Mouse (Mus musculus): ENCODE results near the gene Syt12. TPM values are rescaled to one million over a fixed set of nuclear protein-coding genes. Genes with fewer than 3 reads are reported as not detected.
"Not testable (repeated sequence)": the region's sequence is repeated elsewhere in the genome, so short reads cannot be mapped to it uniquely, and the experiment has no call there.

Syt12 gene
- polyA plus RNA-seq, 1 experiment: not detected

DNA sequence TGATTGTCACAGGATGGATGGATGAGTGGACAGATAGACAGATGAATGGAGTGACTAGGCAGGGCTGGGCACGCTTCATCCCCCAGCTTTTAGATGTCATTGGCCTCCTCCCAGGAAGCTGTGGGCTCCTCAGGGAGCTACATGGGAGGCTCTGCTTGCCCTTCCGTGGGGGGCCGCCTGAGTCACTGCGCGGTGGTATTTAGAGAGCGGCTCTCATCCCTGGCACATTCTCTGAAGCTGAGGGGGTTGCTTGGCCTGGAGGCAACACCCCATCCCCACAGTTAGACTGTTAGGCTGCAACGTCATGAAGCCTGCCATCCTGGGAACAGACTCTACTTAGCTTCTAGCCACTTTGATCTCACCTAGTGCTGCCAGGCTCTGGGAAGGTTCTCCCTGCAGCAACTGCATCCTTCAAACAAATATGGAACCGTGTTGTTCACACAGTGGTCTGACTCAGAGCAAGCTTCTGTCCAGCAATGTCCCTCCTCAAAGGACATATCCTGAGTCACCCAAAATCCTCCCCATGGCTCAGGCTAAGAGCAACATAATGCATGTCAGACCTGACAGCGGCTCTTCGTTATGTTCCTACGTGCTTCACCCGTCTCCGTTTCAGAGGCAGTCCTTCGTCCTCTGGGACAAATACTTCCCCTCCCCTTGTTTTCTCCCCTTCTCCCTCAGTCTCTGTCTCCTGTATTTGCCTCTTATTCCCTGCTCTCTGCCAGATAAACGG is 22.0 kb downstream of the Syt12 start:
- no peak for TF ChIP-seq POLR2A (IDR thresholded peaks at IDR 0.05; ENCODE audit: insufficient read depth, low read length)
- no peak for TF ChIP-seq EP300 (IDR thresholded peaks at IDR 0.05; ENCODE audit: insufficient read depth, low read depth, low read length)
- TF ChIP-seq CTCF (IDR thresholded peaks at IDR 0.05; ENCODE audit: low read depth, low read length): no peak
- no peak overlapping the region for H3K4me3 ChIP-seq (ENCODE audit: low read depth, low read length)
- no peak overlapping the region for H3K9ac ChIP-seq (ENCODE audit: low read depth, poor library complexity, severe bottlenecking)
- H3K4me1 ChIP-seq (ENCODE audit: control insufficient read depth, insufficient read depth, low read length): no peaks in the 10 kb centered on the region
- no peaks in the 10 kb centered on the region for H3K36me3 ChIP-seq (ENCODE audit: control insufficient read depth, insufficient read depth, low read length, poor library complexity, severe bottlenecking)
- H3K9me3 ChIP-seq (replicated peaks; ENCODE audit: control insufficient read depth, insufficient read depth, low read length, poor library complexity, severe bottlenecking): no peaks in the 10 kb centered on the region
- H3K27me3 ChIP-seq (ENCODE audit: control insufficient read depth, insufficient read depth, low read length, poor library complexity, severe bottlenecking): no peaks in the 10 kb centered on the region
- H3K27ac ChIP-seq (ENCODE audit: insufficient read depth, low read length): no peak overlapping the region

DNA sequence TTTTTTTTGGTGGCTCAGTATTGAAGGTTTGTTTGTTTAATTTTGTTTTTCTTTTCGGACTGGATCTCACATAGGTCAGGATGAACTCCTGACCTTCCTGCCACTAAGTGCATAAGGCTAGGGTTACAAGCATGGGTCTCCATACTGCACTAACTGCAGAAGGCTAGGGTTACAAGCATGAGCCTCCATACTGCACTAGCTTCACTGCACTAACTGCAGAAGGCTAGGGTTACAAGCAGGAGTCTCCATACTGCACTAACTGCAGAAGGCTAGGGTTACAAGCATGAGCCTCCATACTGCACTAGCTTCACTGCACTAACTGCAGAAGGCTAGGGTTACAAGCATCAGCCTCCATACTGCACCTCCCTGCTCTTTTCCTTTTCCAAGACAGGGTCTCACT is 23.2 kb downstream of the Syt12 start:
- H3K4me3 ChIP-seq (ENCODE audit: low read depth, low read length); H3K4me1 ChIP-seq (ENCODE audit: control insufficient read depth, insufficient read depth, low read length); H3K9me3 ChIP-seq (replicated peaks; ENCODE audit: control insufficient read depth, insufficient read depth, low read length, poor library complexity, severe bottlenecking); H3K9ac ChIP-seq (ENCODE audit: low read depth, poor library complexity, severe bottlenecking); H3K36me3 ChIP-seq (ENCODE audit: control insufficient read depth, insufficient read depth, low read length, poor library complexity, severe bottlenecking); H3K27me3 ChIP-seq (ENCODE audit: control insufficient read depth, insufficient read depth, low read length, poor library complexity, severe bottlenecking); H3K27ac ChIP-seq (ENCODE audit: insufficient read depth, low read length): not testable (repeated sequence)

DNA sequence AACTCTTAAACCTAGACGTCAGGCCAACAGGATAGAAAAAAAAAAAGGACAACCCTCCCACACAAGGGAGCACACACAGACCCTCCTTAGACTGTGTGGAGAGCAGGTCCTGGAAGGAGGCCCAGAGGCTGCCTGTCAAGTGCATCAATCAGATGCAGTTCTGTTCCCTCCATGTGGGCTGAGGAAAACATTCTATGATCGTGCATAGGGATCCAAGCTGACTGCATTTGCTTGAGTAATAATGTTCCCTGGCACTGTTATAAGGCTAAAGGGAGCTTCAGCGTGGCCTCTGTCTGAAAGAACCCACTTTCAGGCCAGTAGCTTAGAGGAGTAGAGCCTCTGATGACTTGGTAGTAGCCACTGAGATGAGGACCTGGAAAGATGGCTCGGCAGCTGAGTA is 24.7 kb downstream of the Syt12 start:
- Histone ChIP-seq H3K4me3 (ENCODE audit: low read depth, low read length) (no peak overlapping the region), H3K9me3 (replicated peaks; ENCODE audit: control insufficient read depth, insufficient read depth, low read length, poor library complexity, severe bottlenecking) (no peaks in the 10 kb centered on the region), H3K27ac (ENCODE audit: insufficient read depth, low read length) (no peak overlapping the region), H3K27me3 (ENCODE audit: control insufficient read depth, insufficient read depth, low read length, poor library complexity, severe bottlenecking) (no peaks in the 10 kb centered on the region), H3K9ac (ENCODE audit: low read depth, poor library complexity, severe bottlenecking) (no peak overlapping the region), H3K4me1 (ENCODE audit: control insufficient read depth, insufficient read depth, low read length) (no peaks in the 10 kb centered on the region), H3K36me3 (ENCODE audit: control insufficient read depth, insufficient read depth, low read length, poor library complexity, severe bottlenecking) (no peaks in the 10 kb centered on the region; the same call in 1 of the 2 replicates)
- TF ChIP-seq EP300 (IDR thresholded peaks at IDR 0.05; ENCODE audit: insufficient read depth, low read depth, low read length): no peak
- TF ChIP-seq CTCF (IDR thresholded peaks at IDR 0.05; ENCODE audit: low read depth, low read length): no peak
- TF ChIP-seq POLR2A (IDR thresholded peaks at IDR 0.05; ENCODE audit: insufficient read depth, low read length): no peak

DNA sequence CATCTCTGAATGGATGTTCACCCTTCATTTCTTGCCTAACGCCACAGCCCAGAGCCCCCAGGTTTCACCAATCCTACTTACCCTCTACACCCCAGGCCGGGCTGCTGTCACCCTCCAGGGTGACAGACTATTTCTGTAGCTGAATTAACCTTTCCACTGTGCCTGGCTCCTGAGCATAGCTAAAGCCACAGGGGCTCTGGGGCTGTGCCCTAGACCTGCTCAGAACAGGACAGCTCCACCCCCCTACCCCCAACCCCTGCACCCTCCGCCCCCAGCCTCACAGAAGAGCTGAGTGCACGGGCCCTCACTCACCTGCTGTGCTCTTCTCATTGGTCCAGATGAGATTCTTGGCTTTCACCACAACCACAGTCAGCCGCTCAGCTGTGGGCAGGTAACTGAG is 25.3 kb downstream of the Syt12 start:
- Histone ChIP-seq H3K4me1 (ENCODE audit: control insufficient read depth, insufficient read depth, low read length) (no peaks in the 10 kb centered on the region), H3K27me3 (ENCODE audit: control insufficient read depth, insufficient read depth, low read length, poor library complexity, severe bottlenecking) (no peaks in the 10 kb centered on the region), H3K9me3 (replicated peaks; ENCODE audit: control insufficient read depth, insufficient read depth, low read length, poor library complexity, severe bottlenecking) (no peaks in the 10 kb centered on the region), H3K4me3 (ENCODE audit: low read depth, low read length) (no peak overlapping the region), H3K27ac (ENCODE audit: insufficient read depth, low read length) (no peak overlapping the region), H3K9ac (ENCODE audit: low read depth, poor library complexity, severe bottlenecking) (no peak overlapping the region), H3K36me3 (ENCODE audit: control insufficient read depth, insufficient read depth, low read length, poor library complexity, severe bottlenecking) (no peaks in the 10 kb centered on the region; the same call in 1 of the 2 replicates)
- no peak for TF ChIP-seq POLR2A (IDR thresholded peaks at IDR 0.05; ENCODE audit: insufficient read depth, low read length)
- TF ChIP-seq EP300 (IDR thresholded peaks at IDR 0.05; ENCODE audit: insufficient read depth, low read depth, low read length): no peak
- no peak for TF ChIP-seq CTCF (IDR thresholded peaks at IDR 0.05; ENCODE audit: low read depth, low read length)

- Histone ChIP-seq H3K36me3 (ENCODE audit: control insufficient read depth, insufficient read depth, low read length, poor library complexity, severe bottlenecking) (no peaks in the 10 kb centered on the region; the same call in 1 of the 2 replicates), H3K9me3 (replicated peaks; ENCODE audit: control insufficient read depth, insufficient read depth, low read length, poor library complexity, severe bottlenecking) (no peaks in the 10 kb centered on the region), H3K4me3 (ENCODE audit: low read depth, low read length) (no peak overlapping the region), H3K27ac (ENCODE audit: insufficient read depth, low read length) (no peak overlapping the region), H3K4me1 (ENCODE audit: control insufficient read depth, insufficient read depth, low read length) (no peaks in the 10 kb centered on the region), H3K27me3 (ENCODE audit: control insufficient read depth, insufficient read depth, low read length, poor library complexity, severe bottlenecking) (no peaks in the 10 kb centered on the region), H3K9ac (ENCODE audit: low read depth, poor library complexity, severe bottlenecking) (no peak overlapping the region)
- no peak for TF ChIP-seq EP300 (IDR thresholded peaks at IDR 0.05; ENCODE audit: insufficient read depth, low read depth, low read length)
- no peak for TF ChIP-seq POLR2A (IDR thresholded peaks at IDR 0.05; ENCODE audit: insufficient read depth, low read length)
- no peak for TF ChIP-seq CTCF (IDR thresholded peaks at IDR 0.05; ENCODE audit: low read depth, low read length)
Observed at GRCm38 (mm10) chr19:4451098-4451497, 26.1 kb downstream of the Syt12 start.

GRCm38 (mm10) chr19:4450666-4451065 is 26.6 kb downstream of the Syt12 start:
- Histone ChIP-seq H3K27ac (ENCODE audit: insufficient read depth, low read length) (no peak overlapping the region), H3K4me3 (ENCODE audit: low read depth, low read length) (no peak overlapping the region), H3K27me3 (ENCODE audit: control insufficient read depth, insufficient read depth, low read length, poor library complexity, severe bottlenecking) (no peaks in the 10 kb centered on the region), H3K9ac (ENCODE audit: low read depth, poor library complexity, severe bottlenecking) (no peak overlapping the region), H3K36me3 (ENCODE audit: control insufficient read depth, insufficient read depth, low read length, poor library complexity, severe bottlenecking) (no peaks in the 10 kb centered on the region; the same call in 1 of the 2 replicates), H3K4me1 (ENCODE audit: control insufficient read depth, insufficient read depth, low read length) (no peaks in the 10 kb centered on the region), H3K9me3 (replicated peaks; ENCODE audit: control insufficient read depth, insufficient read depth, low read length, poor library complexity, severe bottlenecking) (no peaks in the 10 kb centered on the region)
- no peak for TF ChIP-seq EP300 (IDR thresholded peaks at IDR 0.05; ENCODE audit: insufficient read depth, low read depth, low read length)
